Mouse (Mus musculus) CH12.LX (cell line): ENCODE measurements around the gene Cxcl12. TPM values are rescaled to one million over a fixed set of nuclear protein-coding genes. Genes with fewer than 3 reads are reported as not detected.

Experiments used
- DNase-seq: peaks from one replicate; pipeline ENCODE4 v3.0.0-alpha.2; 2013; ENCODE audit errors: extremely low read depth
- H3K27ac ChIP-seq: 2 replicates; pipeline ENCODE4 v1.5.1; 2012; ENCODE audit warnings: low read depth, mild to moderate bottlenecking, control low read depth, moderate library complexity; ENCODE audit not compliant: insufficient read depth
- H3K27me3 ChIP-seq: replicated peaks from 2 replicates; pipeline ENCODE3; 2012; ENCODE audit warnings: inconsistent platforms
- H3K36me3 ChIP-seq, 2 experiments: replicated peaks in 1 of 2; 2 replicates each; pipeline versions ENCODE3 to v1.6.1; 2012; ENCODE audit warnings: inconsistent platforms in 1 of 2, low read length in 1 of 2, mild to moderate bottlenecking in 1 of 2, mixed read lengths in 1 of 2, moderate library complexity in 1 of 2; ENCODE audit not compliant: control insufficient read depth in 1 of 2, insufficient read depth in 1 of 2
- H3K4me1 ChIP-seq, 2 experiments: 2 replicates each; pipeline ENCODE4 v1.6.1; 2012; ENCODE audit warnings: inconsistent platforms in 1 of 2, moderate library complexity in 1 of 2; ENCODE audit not compliant: insufficient read depth in 2 of 2, control insufficient read depth in 1 of 2
- H3K4me2 ChIP-seq: 2 replicates; pipeline ENCODE4 v1.6.1; 2012; ENCODE audit warnings: low read depth, mild to moderate bottlenecking, control low read depth; ENCODE audit not compliant: poor library complexity, insufficient read depth, severe bottlenecking
- H3K4me3 ChIP-seq, 3 experiments: fragments of 150-350 bp in 1 of 3; sonication (generic) in 1 of 3; replicated peaks in 1 of 3; 2 replicates each; pipeline versions ENCODE3 to v1.5.1; 2011 to 2012; ENCODE audit warnings: low read depth in 2 of 3, low read length in 2 of 3, mild to moderate bottlenecking in 2 of 3, moderate library complexity in 2 of 3, control low read depth in 1 of 3, improper control_type of control experiment in 1 of 3, inconsistent platforms in 1 of 3, mixed read lengths in 1 of 3; ENCODE audit not compliant: poor library complexity in 1 of 3
- H3K79me2 ChIP-seq: replicated peaks from 2 replicates; pipeline ENCODE4 v1.6.1; 2012; ENCODE audit warnings: mild to moderate bottlenecking, moderate library complexity; ENCODE audit not compliant: control insufficient read depth, poor library complexity, insufficient read depth, severe bottlenecking; ENCODE audit errors: extremely low read depth
- H3K9ac ChIP-seq: 2 replicates; pipeline ENCODE4 v1.6.1; 2012; ENCODE audit warnings: low read depth, mild to moderate bottlenecking, control low read depth, moderate library complexity; ENCODE audit not compliant: insufficient read depth
- H3K9me3 ChIP-seq: replicated peaks from 2 replicates; pipeline ENCODE3; 2012; ENCODE audit warnings: low read length, inconsistent platforms, mixed read lengths
- BHLHE40 ChIP-seq: IDR thresholded peaks from 2 replicates; pipeline ENCODE4 v1.6.1; 2011; ENCODE audit warnings: mild to moderate bottlenecking, low read depth, low read length, improper control_type of control experiment
- CHD1 ChIP-seq: IDR thresholded peaks from 2 replicates; pipeline ENCODE4 v1.6.1; 2012; ENCODE audit warnings: low read depth, low read length, improper control_type of control experiment, inconsistent platforms
- CHD2 ChIP-seq: IDR thresholded peaks from 2 replicates; pipeline ENCODE4 v1.6.1; 2011; ENCODE audit warnings: low read length, improper control_type of control experiment
- EP300 ChIP-seq: IDR thresholded peaks from 2 replicates; pipeline ENCODE4 v1.6.1; 2011; ENCODE audit warnings: low read length, improper control_type of control experiment
- GABPA ChIP-seq: IDR thresholded peaks from 2 replicates; pipeline ENCODE4 v1.6.1; 2012; ENCODE audit warnings: low read depth, low read length, improper control_type of control experiment, inconsistent platforms; ENCODE audit not compliant: insufficient replicate concordance
- IRF4 ChIP-seq: IDR thresholded peaks from 2 replicates; pipeline ENCODE4 v1.6.1; 2014; ENCODE audit warnings: low read depth, mild to moderate bottlenecking, inconsistent platforms, low read length, improper control_type of control experiment
- MAX ChIP-seq: IDR thresholded peaks from 2 replicates; pipeline ENCODE4 v1.6.1; 2011; ENCODE audit warnings: low read length, improper control_type of control experiment
- MAZ ChIP-seq: IDR thresholded peaks from 2 replicates; pipeline ENCODE4 v1.6.1; 2012; ENCODE audit warnings: low read depth, mild to moderate bottlenecking, inconsistent platforms, low read length, improper control_type of control experiment, moderate library complexity
- MYC ChIP-seq: IDR thresholded peaks from 2 replicates; pipeline ENCODE4 v1.6.1; 2011; ENCODE audit warnings: low read depth, mild to moderate bottlenecking, improper control_type of control experiment, low read length
- NELFE ChIP-seq: IDR thresholded peaks from 2 replicates; pipeline ENCODE4 v1.6.1; 2011; ENCODE audit warnings: low read depth, low read length, improper control_type of control experiment
- PAX5 ChIP-seq: IDR thresholded peaks from 2 replicates; pipeline ENCODE4 v1.6.1; 2012; ENCODE audit warnings: low read length, inconsistent platforms, mixed read lengths
- RAD21 ChIP-seq: IDR thresholded peaks from 2 replicates; pipeline ENCODE4 v1.6.1; 2011; ENCODE audit warnings: low read depth, mild to moderate bottlenecking, low read length, improper control_type of control experiment, moderate library complexity
- TCF12 ChIP-seq: IDR thresholded peaks from 2 replicates; pipeline ENCODE4 v1.6.1; 2014; ENCODE audit warnings: low read depth, mild to moderate bottlenecking, inconsistent platforms, low read length, improper control_type of control experiment
- UBTF ChIP-seq: IDR thresholded peaks from 2 replicates; pipeline ENCODE4 v1.6.1; 2012; ENCODE audit warnings: low read depth, mild to moderate bottlenecking, inconsistent platforms, low read length, improper control_type of control experiment, moderate library complexity
- USF2 ChIP-seq: conservative IDR thresholded peaks from 2 replicates; pipeline ENCODE4 v1.6.1; 2011; ENCODE audit warnings: low read depth, low read length, improper control_type of control experiment
- ZC3H11A ChIP-seq: IDR thresholded peaks from 2 replicates; pipeline ENCODE4 v1.6.1; 2012; ENCODE audit warnings: low read depth, mild to moderate bottlenecking, inconsistent platforms, low read length, improper control_type of control experiment
- dilution Hi-C: fragments of 300-500 bp; cut with MboI; formaldehyde crosslinking; loops from 2 replicates; pipeline ENCODE4 v1.14.3; 2020; ENCODE audit warnings: low sequenced_read_pairs; ENCODE audit not compliant: extremely low pct_unique_long_range_greater_than_20kb, extremely low pct_ligation_motif_present
- in situ Hi-C: fragments of 300-500 bp; cut with MboI; formaldehyde crosslinking; loops from 3 replicates; pipeline ENCODE4 v1.14.3; 2019; ENCODE audit warnings: low sequenced_read_pairs, low pct_ligation_motif_present, low pct_unique_long_range_greater_than_20kb, mixed read lengths
- polyA plus RNA-seq: library from polyadenylated mRNA; unstranded; fragments of >175 nt; gene quantifications from 2 replicates; pipeline ENCODE4 v1.2.1, GENCODE M21; 2012; ENCODE audit warnings: low read depth; ENCODE audit not compliant: insufficient read length
- total RNA-seq, 2 experiments: library from RNA; depleted of rRNA; stranded (reverse); fragments of 300-350 nt in 1 of 2; fragments of >200 nt in 1 of 2; gene quantifications; 2 replicates each; pipeline ENCODE4 v1.2.3; 2012 to 2014

Gene Cxcl12
- total and polyA plus RNA-seq, 3 experiments: not detected

- H3K9me3 ChIP-seq: no peaks in the 10 kb centered on the region
- H3K79me2 ChIP-seq: no peaks in the 10 kb centered on the region
- H3K27me3 ChIP-seq: no peaks in the 10 kb centered on the region
- H3K4me1 ChIP-seq: peaks cover 0 to 29% of the 10 kb centered on the region in 2 experiments; a peak in 2 of 4 replicates
- in situ Hi-C loops: no loop called here
- no peak for DNase-seq
- H3K4me3 ChIP-seq: no peak overlapping the region
- dilution Hi-C loops: no loop called here
- H3K36me3 ChIP-seq: no peaks in the 10 kb centered on the region
- no peak overlapping the region for H3K9ac ChIP-seq
- H3K4me2 ChIP-seq: no peak overlapping the region
- H3K27ac ChIP-seq: no peak overlapping the region
- no peak for TF ChIP-seq GABPA
- TF ChIP-seq BHLHE40: no peak
- TF ChIP-seq MAX: no peak
- no peak for TF ChIP-seq TCF12
- TF ChIP-seq USF2: no peak
Observed at GRCm38 (mm10) chr6:117201396-117201795, 33.1 kb downstream of the Cxcl12 start.

DNA sequence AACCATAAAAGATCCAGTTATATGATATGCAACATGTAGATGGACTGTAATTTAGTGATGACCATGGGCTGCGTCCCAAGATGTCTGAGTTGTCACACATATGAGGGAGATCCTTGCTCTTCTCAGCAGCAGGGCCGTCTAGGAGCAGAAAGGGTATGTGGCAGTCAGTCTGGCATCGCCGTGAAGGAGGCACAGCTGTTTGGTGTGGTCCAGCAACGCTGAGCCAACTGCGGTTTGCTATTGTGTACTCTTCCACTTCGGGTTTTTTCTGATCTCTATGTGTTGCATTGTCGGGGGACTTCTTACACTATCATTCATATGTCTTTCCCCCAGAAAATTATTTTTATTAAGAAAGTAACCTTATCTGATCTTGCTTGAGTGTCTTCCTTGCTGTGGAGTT lies 33.5 kb downstream of the Cxcl12 start:
- TF ChIP-seq CHD2 (no peak), IRF4 (no peak), MYC (no peak), MAZ (no peak), RAD21 (no peak), PAX5 (no peak), CHD1 (no peak), ZC3H11A (no peak), NELFE (no peak), UBTF (no peak), EP300 (no peak)
- TF ChIP-seq, all 38 proteins: peak for 0
- Histone ChIP-seq H3K27ac (no peak overlapping the region), H3K4me1 (peaks cover 0 to 29% of the 10 kb centered on the region in 2 experiments; a peak in 2 of 4 replicates), H3K79me2 (no peaks in the 10 kb centered on the region), H3K9me3 (no peaks in the 10 kb centered on the region), H3K9ac (no peak overlapping the region), H3K4me2 (no peak overlapping the region), H3K36me3 (no peaks in the 10 kb centered on the region), H3K4me3 (no peak overlapping the region), H3K27me3 (no peaks in the 10 kb centered on the region)
- in situ Hi-C loops (no loop called here), dilution Hi-C loops (no loop called here)
- no peak for DNase-seq
